Mouse (Mus musculus): ENCODE measurements around the gene Galnt11. TPM values are rescaled to one million over a fixed set of nuclear protein-coding genes. Genes with fewer than 3 reads are reported as not detected.

Gene Galnt11
- total RNA-seq, 2 experiments from 2014 or later, result 9.6 to 10.8 TPM

DNA sequence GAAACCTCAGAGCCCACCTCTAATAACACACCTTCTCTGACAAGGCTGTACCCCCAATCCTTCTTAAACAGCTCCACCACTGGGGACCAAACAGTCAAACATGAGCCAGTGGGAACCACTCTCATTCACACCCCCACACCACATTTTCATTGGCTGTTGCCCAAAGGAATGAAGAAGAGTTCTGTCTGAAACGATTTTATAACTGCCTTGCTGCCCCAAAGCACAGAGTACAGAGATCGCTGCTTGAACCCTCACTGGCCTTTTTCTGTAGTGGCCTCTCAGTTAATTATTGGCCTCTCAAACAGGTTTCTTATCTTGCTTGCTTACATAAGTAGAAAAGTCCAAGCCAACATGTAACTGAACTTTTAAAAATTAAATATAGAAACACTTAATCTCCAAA is 30.7 kb downstream of the Galnt11 start:
- intact Hi-C loops (cut with DNase I), result no loop called here
- DNase-seq, result no peak

DNA sequence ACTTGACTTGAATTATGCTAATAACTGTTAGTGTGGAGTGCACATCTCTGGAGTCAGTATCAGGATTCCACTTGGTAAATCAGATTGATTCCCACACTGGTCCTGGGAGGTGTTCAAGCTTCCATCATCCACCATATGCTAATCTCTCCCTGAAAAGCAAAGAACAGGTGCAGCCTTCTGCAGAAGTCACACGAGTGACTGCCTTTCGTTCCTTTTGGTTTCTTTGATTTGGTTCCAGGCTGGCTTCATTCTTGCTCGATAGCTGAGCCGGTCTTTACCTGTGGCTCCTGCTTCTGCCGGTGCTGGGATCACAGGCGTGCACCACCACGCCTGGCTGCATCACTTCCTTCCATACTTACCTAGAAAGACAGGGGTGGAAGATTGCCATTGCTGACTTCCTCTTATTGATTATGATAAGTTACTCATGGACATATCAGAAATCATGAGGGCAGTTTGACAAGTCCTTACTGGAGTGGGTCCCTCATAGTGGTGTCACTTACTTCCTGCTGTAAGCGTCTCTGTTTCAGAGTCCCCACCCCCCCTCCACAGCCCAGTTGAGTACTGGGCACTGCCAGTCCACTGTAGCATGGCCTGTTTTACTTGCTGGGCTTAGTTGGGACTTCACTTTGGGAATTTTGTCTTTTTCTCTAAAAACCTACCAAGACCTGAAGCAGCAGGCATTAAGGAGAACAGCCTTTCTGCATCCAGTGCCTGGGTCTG is 31.3 kb downstream of the Galnt11 start:
- DNase-seq, result no peak
- intact Hi-C loops (cut with DNase I), result no loop called here

DNA sequence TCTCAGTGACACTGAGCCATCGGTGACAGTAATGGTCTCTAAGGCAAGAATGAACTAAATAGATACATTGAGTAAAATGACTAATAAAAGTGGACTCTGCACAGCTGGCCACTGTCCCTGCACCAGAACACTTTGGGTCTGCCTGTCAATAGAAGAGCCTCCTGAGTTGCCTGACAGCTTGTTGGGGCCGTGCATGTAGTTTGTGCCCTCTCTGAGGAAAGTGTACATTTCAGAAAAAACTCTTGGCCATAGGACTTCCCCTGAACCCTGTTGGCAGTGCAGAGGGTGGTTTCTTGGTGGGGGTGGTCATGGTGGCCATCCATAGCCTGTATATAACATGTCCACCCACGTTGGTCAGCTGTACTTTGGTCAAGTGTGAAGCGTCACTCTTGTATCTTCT is 32.8 kb downstream of the Galnt11 start:
- no peak for DNase-seq
- intact Hi-C loops (cut with DNase I), result no loop called here

DNA sequence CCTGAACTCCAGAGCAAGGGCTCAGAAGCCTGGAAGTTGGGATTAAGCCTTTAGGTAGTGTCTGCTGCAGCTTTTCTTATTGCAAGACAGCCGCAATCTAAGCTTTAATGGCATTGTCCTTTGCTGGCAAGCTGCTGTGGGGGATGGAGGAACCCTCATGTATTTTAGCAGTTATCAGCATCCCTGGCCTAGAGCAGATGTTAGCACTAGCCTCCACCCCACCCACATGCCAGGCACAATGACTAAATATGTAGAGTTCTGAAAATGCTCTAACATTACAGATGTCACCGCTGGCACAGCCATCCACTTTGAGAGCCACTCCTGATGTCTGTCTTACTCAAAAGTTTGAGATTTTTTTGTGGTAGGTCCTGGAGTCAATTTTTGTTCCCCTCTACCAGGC is 35.0 kb downstream of the Galnt11 start:
- intact Hi-C loops (cut with DNase I), result no loop called here
- no peak for DNase-seq

DNA sequence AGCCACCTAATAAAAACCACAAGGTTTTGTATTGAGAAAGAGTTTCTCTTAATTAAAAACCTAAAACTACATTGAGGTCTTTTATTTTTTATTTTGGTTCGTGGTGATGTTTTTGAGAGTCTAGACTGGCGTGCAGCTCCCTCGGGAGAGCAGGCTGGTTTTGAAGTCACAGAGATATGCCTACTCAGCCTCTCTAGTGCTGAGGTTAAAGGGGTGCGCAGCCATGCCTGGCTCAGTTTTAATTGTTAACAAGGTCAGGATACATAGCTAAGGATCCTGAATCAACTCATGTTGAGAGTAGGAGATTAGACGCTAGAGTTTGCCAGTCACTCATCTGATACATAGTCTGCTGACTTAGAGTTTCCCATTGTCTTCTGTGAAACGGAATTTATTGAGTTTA is 39.7 kb downstream of the Galnt11 start:
- intact Hi-C loops (cut with DNase I), result no loop called here
- DNase-seq, result no peak

DNA sequence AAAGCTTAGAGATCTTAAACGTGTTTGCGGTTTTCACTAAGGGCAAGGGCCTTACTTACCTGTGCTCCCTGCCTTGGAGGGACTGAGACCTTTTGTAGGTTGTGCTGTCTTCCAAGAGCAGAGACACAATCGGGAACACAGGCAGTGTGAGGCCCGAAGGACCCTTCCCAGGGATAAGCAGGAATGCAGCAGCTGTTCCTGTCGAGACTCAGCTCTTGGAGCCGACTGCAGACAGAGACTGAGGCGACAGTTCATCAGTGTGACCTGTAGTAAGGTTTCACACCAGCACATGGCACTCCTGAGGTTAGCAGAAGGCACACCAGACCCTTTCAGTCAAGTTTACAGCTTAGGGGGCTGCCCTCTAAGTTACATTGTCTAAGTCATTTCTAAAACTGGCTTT is 40.6 kb downstream of the Galnt11 start:
- DNase-seq, result no peak
- intact Hi-C loops (cut with DNase I), result no loop called here

DNA sequence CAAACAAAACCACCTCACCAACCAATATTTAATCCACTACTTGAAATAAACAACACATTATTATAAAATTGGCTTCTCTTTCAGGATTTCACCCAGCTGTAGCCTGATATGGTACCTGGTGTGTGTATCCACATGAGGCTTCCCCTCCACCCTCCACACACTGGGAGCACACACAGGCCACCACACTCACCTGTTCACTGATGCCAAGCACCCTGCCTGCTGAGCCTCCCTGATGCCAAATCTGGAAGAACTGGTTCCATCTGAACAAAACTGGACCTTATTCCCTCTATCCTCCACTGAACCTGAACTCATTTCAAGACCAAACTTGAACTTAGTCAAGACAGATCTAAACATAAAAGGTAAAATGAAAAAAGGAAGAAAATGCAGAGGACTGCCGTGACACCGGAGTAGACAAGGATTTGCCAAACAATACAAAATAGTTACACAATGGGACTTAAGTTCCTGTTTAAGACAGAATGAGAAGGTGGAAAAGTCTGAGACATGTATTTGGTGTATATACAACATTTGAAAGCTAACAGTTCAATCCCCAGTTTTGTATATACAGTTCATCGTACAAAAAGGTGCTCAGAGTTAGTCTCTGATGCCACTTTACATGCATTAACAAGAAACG is 46.7 kb downstream of the Galnt11 start:
- no peak for DNase-seq
- intact Hi-C loops (cut with DNase I), result no loop called here

DNA sequence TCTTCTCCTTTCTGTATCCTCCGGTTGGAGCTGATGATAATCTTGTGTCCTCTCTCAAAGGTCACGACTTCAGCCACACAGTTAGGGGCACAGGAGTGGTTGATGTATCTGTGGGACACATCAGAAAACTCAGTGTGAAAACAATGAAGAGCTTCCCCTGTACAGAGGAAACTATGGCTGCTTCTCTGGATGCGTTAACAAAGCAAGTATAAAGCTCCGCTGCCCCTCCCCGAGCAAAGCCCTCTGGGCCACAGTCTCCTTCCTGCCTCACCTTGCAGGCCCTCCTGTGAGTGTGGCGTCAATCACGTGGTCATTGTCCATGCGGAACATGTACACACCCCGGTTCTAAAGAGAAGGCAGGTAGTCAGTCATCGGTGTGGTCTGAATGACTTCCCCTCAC is 53.9 kb downstream of the Galnt11 start:
- intact Hi-C loops (cut with DNase I), result no loop called here
- no peak for DNase-seq

DNA sequence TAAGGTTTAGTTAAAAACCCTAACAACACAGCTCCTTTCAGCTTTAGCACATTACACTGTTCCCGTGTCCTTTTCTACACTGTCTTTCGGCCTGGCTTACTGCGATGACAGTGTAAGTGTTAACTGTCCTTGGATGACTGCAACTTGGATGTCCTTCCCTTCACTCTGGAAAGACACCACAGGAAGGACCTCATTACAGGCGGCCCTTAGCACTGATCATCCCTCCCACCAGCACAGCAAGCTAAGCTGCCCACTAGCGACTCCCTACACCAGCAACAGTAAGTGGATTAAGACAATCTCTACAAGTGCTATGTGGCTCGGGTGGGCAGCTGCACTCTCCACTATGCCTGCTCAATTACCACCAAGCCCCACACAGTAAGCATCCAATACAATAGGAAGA is 54.7 kb downstream of the Galnt11 start:
- intact Hi-C loops (cut with DNase I), result no loop called here
- DNase-seq, result no peak

DNA sequence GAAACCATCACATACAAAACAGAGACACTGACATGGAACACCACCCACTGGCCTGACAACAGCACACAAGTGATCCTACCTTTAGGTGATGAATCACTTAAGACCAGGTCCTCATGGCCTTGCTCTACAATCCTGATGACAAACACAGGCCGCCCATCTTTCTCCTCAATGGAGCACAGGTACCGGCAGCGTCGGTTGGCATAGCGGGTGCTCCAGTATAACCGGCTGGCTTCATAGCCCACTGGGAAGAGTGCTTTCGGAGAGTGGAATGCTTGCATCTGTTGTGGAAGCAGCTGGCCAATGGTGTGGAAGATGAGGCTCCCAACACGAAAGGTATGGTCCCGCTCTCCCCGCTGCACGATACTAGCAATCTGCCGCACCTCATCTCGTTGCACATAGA is 62.3 kb downstream of the Galnt11 start:
- intact Hi-C loops (cut with DNase I), result no loop called here
- no peak for DNase-seq

DNA sequence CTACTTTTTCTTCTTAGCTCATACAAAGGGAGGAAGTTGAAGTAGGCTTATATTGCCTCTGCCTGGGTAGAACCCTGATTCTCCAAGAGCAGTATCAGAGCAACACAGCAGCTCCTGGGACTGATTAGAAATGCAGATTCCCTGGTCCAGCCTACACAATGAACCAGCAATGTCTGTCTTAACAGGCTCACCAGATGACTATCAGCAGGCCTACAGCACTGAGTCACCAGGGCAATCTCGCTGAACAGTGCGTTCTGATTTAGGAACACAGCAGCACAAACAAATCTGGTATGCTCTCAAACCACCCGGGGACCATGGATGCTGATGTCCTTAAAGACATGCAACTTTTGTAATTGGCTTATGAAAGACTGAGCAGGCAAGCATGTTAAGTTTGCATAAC is 75.1 kb downstream of the Galnt11 start:
- no peak for DNase-seq
- intact Hi-C loops (cut with DNase I), result no loop called here

DNA sequence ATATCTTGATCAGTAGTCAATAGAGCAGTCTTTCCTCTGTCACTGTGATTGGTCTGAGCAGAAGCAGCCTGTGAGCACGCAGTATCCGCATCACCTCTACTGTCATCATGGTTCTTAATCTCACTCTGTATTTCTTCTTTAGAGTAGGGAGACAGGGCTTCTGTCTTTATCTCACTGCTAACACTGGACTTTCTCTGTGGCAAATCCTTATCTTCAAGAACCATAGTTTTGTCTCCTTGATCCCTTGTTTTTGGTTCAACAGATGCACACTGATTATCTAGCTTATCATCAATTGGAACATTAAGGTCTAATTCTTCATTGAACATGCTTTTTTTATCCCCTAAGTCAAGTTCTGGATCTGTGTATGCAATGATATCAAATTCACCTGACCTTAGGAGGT is 88.5 kb downstream of the Galnt11 start:
- no peak for DNase-seq
- intact Hi-C loops (cut with DNase I), result no loop called here

DNA sequence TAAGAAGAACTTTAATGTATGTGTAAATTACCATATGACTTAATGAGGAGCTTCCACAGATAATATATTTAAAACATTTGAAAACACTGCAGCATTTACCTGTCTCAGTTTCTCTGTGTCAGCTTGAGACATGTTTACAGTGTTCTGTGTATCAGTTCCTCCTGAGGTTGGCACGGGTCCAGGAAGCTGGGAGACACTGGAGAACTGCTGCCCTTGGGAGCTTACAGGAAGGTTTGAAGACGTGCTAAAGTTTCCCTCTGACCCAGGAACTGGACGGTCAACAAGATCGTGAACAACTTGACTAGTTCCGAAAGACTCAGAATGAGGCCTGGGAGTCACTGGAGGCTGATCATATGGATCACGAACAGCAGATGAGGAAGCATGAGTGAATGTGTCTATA is 92.2 kb downstream of the Galnt11 start:
- no peak for DNase-seq
- intact Hi-C loops (cut with DNase I), result no loop called here

Other genes with a start within 250 kb of the Galnt11 start
- 10 to 100 TPM in 1 of 2 experiments, 1 to 10 TPM in 1; 9.0 to 14.9 TPM for gene Prkag2, start 121.3 kb upstream of the Galnt11 start, total RNA-seq (2021)
- gene Galntl5, start 40.4 kb upstream of the Galnt11 start, total RNA-seq (2021), result not detected
- not detected for gene E130116L18Rik, start 1.2 kb downstream of the Galnt11 start, total RNA-seq (2021)